24 mouse cellular contexts compared by ENCODE assay signal in genomic region chr6:116406680-116407079, GRCm38 (mm10). TPM values are rescaled to one million over a fixed set of nuclear protein-coding genes. Genes with fewer than 3 reads are reported as not detected.
DNase-seq lines count a peak whose midpoint lies in the region; ATAC-seq and TF ChIP-seq lines count a peak whose summit lies in the region.
"Had no signal": no experiment of that assay in that cellular context is flagged by ENCODE, and none has a peak within 500 bp of the region (broad histone marks: within the 10 kb centered on the region; RNA-seq: fewer than 3 reads in every experiment).

No protein-coding gene starts in this region.

- no peaks in the 10 kb centered on the region for H3K9me3 ChIP-seq in midbrain, embryonic 10.5 days (replicated peaks)
- H3K9me3 ChIP-seq in midbrain, embryonic 13.5 days = no peaks in the 10 kb centered on the region
- H3K9me3 ChIP-seq: forebrain, embryonic 12.5 days; G1E; hindbrain, embryonic 13.5 days; lung, embryonic 15.5 days; midbrain, embryonic 12.5 days; neural tube, embryonic 15.5 days had no signal

- no peak overlapping the region for H3K4me2 ChIP-seq in midbrain, embryonic 13.5 days (replicated peaks)
- peak overlapping the region; percentile 79 for H3K4me2 ChIP-seq in myocyte (ENCODE audit: low read depth)
- H3K4me2 ChIP-seq: forebrain, embryonic 12.5 days; hindbrain, embryonic 13.5 days; lung, embryonic 15.5 days; midbrain, embryonic 12.5 days; neural tube, embryonic 15.5 days had no signal

- no peak overlapping the region for H3ac ChIP-seq in myocyte (ENCODE audit: control insufficient read depth, insufficient read length)

- H3K4me1 ChIP-seq in midbrain, embryonic 10.5 days = peaks cover 34% of the 10 kb centered on the region
- H3K4me1 ChIP-seq in midbrain, embryonic 13.5 days (replicated peaks) = peaks cover 25% of the 10 kb centered on the region
- H3K4me1 ChIP-seq: lung, embryonic 15.5 days; neural tube, embryonic 15.5 days had no signal

- DNase-seq in adrenal gland, postnatal 10 days = peak; percentile 20
- no peak for DNase-seq in adrenal gland, adult 8-10 months
- DNase-seq in midbrain, embryonic 10.5 days (ENCODE audit: low spot score) = no peak
- peak; percentile 37 for DNase-seq in NIH3T3 (ENCODE audit: low read depth)
- DNase-seq in thymus, postnatal 4 days = no peak
- DNase-seq: cerebellum, adult 11 months; cerebellum, adult 9-11 months; gastrocnemius, postnatal 25 days; kidney, adult 18-20 months; kidney, postnatal 4 days; lung, postnatal 36 days; right cerebral cortex, postnatal 14 days had no signal

- TF ChIP-seq POLR2A in myocyte (IDR thresholded peaks at IDR 0.05; ENCODE audit: insufficient read length, low read depth) = peak; percentile 50

- H3K4me3 ChIP-seq in midbrain, embryonic 10.5 days = no peak overlapping the region
- no peak overlapping the region for H3K4me3 ChIP-seq in midbrain, embryonic 13.5 days (replicated peaks)
- no peak overlapping the region for H3K4me3 ChIP-seq in myocyte
- H3K4me3 ChIP-seq: erythroblast, embryonic 14.5 days; forebrain, embryonic 12.5 days; hindbrain, embryonic 13.5 days; lung, embryonic 15.5 days; midbrain, embryonic 12.5 days; neural tube, embryonic 15.5 days had no signal

- WGBS in midbrain, embryonic 10.5 days = 83% methylated on average over 5 of the region's 5 CpGs
- 64% methylated on average over 5 of the region's 5 CpGs for WGBS in midbrain, embryonic 13.5 days

- no peaks in the 10 kb centered on the region for H3K79me2 ChIP-seq in myocyte (ENCODE audit: control insufficient read depth, insufficient read depth)

- H3K27ac ChIP-seq in midbrain, embryonic 10.5 days (replicated peaks) = peak overlapping the region; percentile 70
- no peak overlapping the region for H3K27ac ChIP-seq in midbrain, embryonic 13.5 days
- H3K27ac ChIP-seq: forebrain, embryonic 12.5 days; hindbrain, embryonic 13.5 days; liver, embryonic 14.5 days; lung, embryonic 15.5 days; midbrain, embryonic 12.5 days; neural tube, embryonic 15.5 days had no signal

- no peak for ATAC-seq in midbrain, embryonic 13.5 days
- ATAC-seq: inflammation-experienced regulatory T-cells, adult 6 months had no signal

- H3K27me3 ChIP-seq in midbrain, embryonic 10.5 days (ENCODE audit: low read depth, poor library complexity, severe bottlenecking) = no peaks in the 10 kb centered on the region
- no peaks in the 10 kb centered on the region for H3K27me3 ChIP-seq in midbrain, embryonic 13.5 days
- H3K27me3 ChIP-seq in myocyte (ENCODE audit: control insufficient read depth, insufficient read depth, insufficient read length) = no peaks in the 10 kb centered on the region
- H3K27me3 ChIP-seq: CH12.LX; forebrain, embryonic 12.5 days; hindbrain, embryonic 13.5 days; lung, embryonic 15.5 days; midbrain, embryonic 12.5 days; neural tube, embryonic 15.5 days had no signal

- no peak overlapping the region for H3K9ac ChIP-seq in midbrain, embryonic 13.5 days (replicated peaks)
- H3K9ac ChIP-seq: forebrain, embryonic 12.5 days; hindbrain, embryonic 13.5 days; liver, embryonic 14.5 days; lung, embryonic 15.5 days; midbrain, embryonic 12.5 days; neural tube, embryonic 15.5 days had no signal

- peaks cover 22% of the 10 kb centered on the region for H3K36me3 ChIP-seq in midbrain, embryonic 10.5 days
- peaks cover 48% of the 10 kb centered on the region for H3K36me3 ChIP-seq in midbrain, embryonic 13.5 days
- H3K36me3 ChIP-seq in myocyte (ENCODE audit: control insufficient read depth, insufficient read depth) = peaks cover 15% of the 10 kb centered on the region

TF ChIP-seq in myocyte, 11 proteins besides CTCF, POLR2A, EP300 and RAD21:
- TF ChIP-seq TCF12 (IDR thresholded peaks at IDR 0.05; ENCODE audit: insufficient read depth, poor library complexity, severe bottlenecking) (peak; percentile 55), POLR2AphosphoS2 (IDR thresholded peaks at IDR 0.05; ENCODE audit: insufficient read length, low read depth) (no peak), USF1 (IDR thresholded peaks at IDR 0.05; ENCODE audit: low read depth) (peak; percentile 8), TCF3 (IDR thresholded peaks at IDR 0.05; ENCODE audit: insufficient read length, low read depth) (no peak), REST (IDR thresholded peaks at IDR 0.05; ENCODE audit: insufficient read depth, insufficient read length) (no peak), SRF (IDR thresholded peaks at IDR 0.05; ENCODE audit: control insufficient read depth, insufficient read length, low read depth) (no peak), MYOD1 (IDR thresholded peaks at IDR 0.05; ENCODE audit: control insufficient read depth in 1 of 3, insufficient read length in 2 of 3, low read depth in 2 of 3) (peak in 2 of 3 experiments; percentile 31 to 66), MYOG (IDR thresholded peaks at IDR 0.05; ENCODE audit: control insufficient read depth in 1 of 3, insufficient read depth in 1 of 3, insufficient read length in 2 of 3, low read depth in 2 of 3) (peak in 2 of 3 experiments; percentile 51 to 59), MAX (IDR thresholded peaks at IDR 0.05; ENCODE audit: low read depth) (no peak), CEBPB (IDR thresholded peaks at IDR 0.05; ENCODE audit: insufficient read depth, poor library complexity, severe bottlenecking) (no peak), E2F4 (IDR thresholded peaks at IDR 0.05; ENCODE audit: insufficient read depth) (no peak)

RNA-seq across cellular contexts. Expression of gene Alox5, which starts 54.3 kb away (rescaled TPM):
- total RNA-seq in adrenal gland, postnatal 10 days (2021) = 1 to 10 TPM; 2.1 TPM
- total RNA-seq in adrenal gland, adult 8-10 months (2022) = 1 to 10 TPM; 1.7 to 4.4 (median 1.9) TPM
- polyA plus RNA-seq in midbrain, embryonic 10.5 days (2016; fragmentation: Nextera tagmentation; extraction: Ambion mirVana) = 0.77 and 1.1 TPM in 2 replicates
- 0.58 and 0.59 TPM in 2 replicates for polyA plus RNA-seq in midbrain, embryonic 13.5 days (2015; fragmentation: Nextera tagmentation; extraction: Ambion mirVana)
- 21.7 TPM for polyA plus RNA-seq in myocyte (2012; fragmentation: generic; extraction: Trizol)
- total RNA-seq: CH12.LX had no signal
- polyA plus RNA-seq: inflammation-experienced regulatory T-cells, adult 6 months had no signal

Comparison
In these comparisons a context has a peak if more than half of its experiments do, and no peak if none do; other contexts are left out.
1. DNase-seq: peak in adrenal gland, postnatal 10 days (single experiment) and NIH3T3 (single experiment); none in adrenal gland, adult 8-10 months (single experiment), midbrain, embryonic 10.5 days (single experiment) and thymus, postnatal 4 days (single experiment).
2. RNA of gene Alox5, which starts 54.3 kb away (polyA plus RNA-seq): 21.7 TPM in myocyte (single experiment); 0.77 to 1.1 TPM in midbrain, embryonic 10.5 days and 0.58 to 0.59 TPM in midbrain, embryonic 13.5 days; every median in the first group is over 10 times any median in the second.